Mouse (Mus musculus) gastrocnemius, adult 2 months (tissue): ENCODE measurements around the gene Ace3. TPM values are rescaled to one million over a fixed set of nuclear protein-coding genes. Genes with fewer than 3 reads are reported as not detected.

Experiments used
- DNase-seq: peaks from one replicate; pipeline ENCODE4 v3.0.0; 2022
- H3K27ac ChIP-seq: fragments of 200-600 bp; 2 replicates; pipeline ENCODE4 v1.8.1; 2022; ENCODE audit warnings: mild to moderate bottlenecking
- H3K4me3 ChIP-seq: fragments of 200-600 bp; 2 replicates; pipeline ENCODE4 v1.8.1; 2022; ENCODE audit warnings: mild to moderate bottlenecking, moderate library complexity
- CTCF ChIP-seq: fragments of 200-600 bp; IDR thresholded peaks from 2 replicates; pipeline ENCODE4 v1.8.1; 2022; ENCODE audit warnings: antibody characterized with exemption, mild to moderate bottlenecking, moderate library complexity
- intact Hi-C: fragments of 180-260 bp; cut with DNase I; formaldehyde crosslinking; loops from one replicate; pipeline ENCODE4 v1.15.1; 2025
- total RNA-seq, 2 experiments: library from RNA; stranded (reverse); gene quantifications; 2 replicates each; pipeline ENCODE4 v1.2.3; 2021

Gene Ace3
- total RNA-seq, 2 experiments from 2014 or later: not detected

DNA sequence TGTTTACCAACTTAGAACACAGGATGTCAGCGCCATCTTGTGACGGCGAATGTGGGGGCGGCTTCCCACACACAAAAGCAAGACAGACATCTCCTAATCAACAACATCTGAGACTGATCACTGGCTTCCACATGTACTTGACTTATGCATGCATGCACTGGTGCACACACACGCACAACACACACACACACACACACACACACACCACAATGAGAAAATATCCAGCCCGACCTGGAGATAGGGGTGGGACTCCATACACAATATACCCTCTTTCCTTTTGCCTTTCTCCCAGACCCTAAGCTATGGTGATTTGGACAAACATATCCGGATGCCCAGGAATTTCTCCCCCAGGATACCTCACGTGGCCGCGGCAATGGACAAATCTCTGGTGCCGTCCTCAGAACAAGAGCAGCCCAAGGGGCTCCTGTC, 39.0 kb downstream of the Ace3 start:
- DNase-seq: no peak
- Histone ChIP-seq H3K4me3 (peak overlapping the region; percentile 57), H3K27ac (peak overlapping the region; percentile 84)
- no peak for TF ChIP-seq CTCF
- intact Hi-C loops: no loop called here

DNA sequence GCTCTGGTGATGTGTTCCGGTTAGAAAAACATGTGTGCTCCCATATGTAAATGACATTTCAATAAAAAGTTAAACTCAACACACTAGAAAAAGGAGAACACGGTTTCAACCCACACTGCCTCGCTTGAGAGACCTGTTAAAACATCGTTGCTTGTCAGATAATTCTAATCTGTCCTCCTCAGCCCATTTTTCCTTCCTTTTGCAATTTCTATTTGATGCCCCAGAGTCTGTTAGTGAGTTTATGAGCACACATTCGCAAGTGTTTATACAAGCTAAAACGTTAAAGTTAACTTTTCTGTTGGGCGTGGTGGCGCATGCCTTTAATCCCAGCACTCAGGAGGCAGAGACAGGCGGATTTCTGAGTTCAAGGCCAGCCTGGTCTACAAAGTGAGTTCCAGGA, 40.5 kb downstream of the Ace3 start:
- H3K27ac ChIP-seq: no peak overlapping the region
- no peak for DNase-seq
- no peak for TF ChIP-seq CTCF
- H3K4me3 ChIP-seq: no peak overlapping the region
- intact Hi-C loops: loop anchor here (5.0 kb wide), 1 partner anchor 42 kb away; no protein-coding TSS in a partner anchor

DNA sequence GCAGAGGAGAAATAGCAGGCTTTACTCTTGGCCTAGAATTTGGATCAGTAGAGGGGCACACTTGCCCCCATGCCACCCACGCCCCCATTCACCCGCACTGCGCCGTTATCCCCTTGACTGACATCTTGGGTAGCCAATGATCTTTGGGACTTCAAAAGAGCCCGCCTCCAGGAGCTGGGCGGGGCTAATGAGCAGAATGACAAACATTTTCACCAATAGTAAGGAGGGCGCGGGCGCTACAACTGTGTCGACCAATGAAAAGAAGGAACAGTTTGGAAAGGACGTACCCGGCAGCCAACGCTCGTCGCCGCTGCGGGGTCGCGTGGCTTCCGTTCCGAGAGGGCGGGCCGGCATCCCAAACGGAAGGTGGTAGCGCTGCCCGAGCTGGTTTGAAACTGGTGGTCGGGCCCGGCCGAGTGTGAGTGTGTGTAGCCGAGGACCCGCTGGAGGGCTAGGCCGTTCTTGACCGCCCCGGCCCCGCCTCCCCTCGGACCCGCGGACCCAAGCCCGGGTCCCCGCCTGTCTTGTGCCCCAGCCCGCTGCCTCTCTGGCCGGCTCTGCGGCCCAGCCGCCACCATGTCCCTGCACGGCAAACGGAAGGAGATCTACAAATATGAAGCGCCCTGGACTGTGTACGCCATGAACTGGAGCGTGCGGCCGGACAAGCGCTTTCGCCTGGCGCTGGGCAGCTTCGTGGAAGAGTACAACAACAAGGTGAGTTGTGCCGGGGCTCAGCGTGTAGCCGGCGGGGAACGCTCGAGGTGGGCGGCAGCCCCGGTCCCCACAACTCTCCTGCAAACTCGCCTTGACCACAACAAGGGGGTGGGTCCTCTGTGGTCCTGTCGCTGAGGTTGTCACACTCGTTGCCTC, 42.3 kb downstream of the Ace3 start, which contains the start of gene Dcaf7:
Gene Dcaf7, plus strand, starts transcription at position 325 of the 870 bp plus-strand sequence.
- intact Hi-C loops: loop anchor here (5.0 kb wide), 1 partner anchor 41 kb away; no protein-coding TSS in a partner anchor
- H3K27ac ChIP-seq: peak within 1 kb of the TSS; percentile 93
- TF ChIP-seq CTCF: no peak
- DNase-seq: peak; percentile 97
- H3K4me3 ChIP-seq: peak within 1 kb of the TSS; percentile 99

DNA sequence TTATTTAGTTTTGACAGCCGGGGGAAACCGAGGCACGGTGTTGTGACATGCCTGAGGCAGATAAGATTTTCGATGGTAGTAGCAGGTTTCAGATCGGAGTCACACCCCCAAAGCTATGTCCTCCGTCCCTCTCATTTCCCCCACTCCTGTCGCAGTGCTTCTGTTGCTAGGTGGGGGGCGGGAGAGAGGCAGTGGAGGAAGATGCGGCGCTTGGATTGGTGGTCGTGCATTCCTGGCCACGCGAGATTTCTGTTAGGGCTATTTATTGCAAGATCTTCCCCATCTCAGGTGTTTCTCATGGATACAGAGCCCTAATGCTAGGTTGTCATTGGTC, 42.9 kb downstream of the Ace3 start:
- no peak for TF ChIP-seq CTCF
- Histone ChIP-seq H3K27ac (peak overlapping the region; percentile 93), H3K4me3 (peak overlapping the region; percentile 99)
- intact Hi-C loops: loop anchor here (5.0 kb wide), 1 partner anchor 40 kb away; no protein-coding TSS in a partner anchor
- no peak for DNase-seq

DNA sequence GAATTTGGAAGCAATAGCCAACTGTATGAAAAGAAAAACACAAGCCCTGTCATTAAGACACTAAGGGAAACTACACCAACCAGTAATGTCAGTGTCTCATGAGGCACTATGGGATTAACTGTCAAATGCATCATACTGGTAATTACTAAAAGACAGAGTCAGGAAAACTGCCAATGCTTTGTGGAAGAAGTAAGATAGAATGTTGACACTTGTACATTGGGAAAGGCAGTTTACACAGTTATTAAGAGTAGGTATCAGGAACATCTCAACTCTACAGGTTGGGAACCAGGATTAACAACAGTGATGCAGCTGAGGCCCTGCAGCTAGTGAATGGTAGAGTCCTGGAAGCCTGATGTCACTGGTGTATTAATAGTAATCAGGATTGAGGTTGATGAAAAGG, 49.9 kb downstream of the Ace3 start:
- Histone ChIP-seq H3K27ac (no peak overlapping the region), H3K4me3 (no peak overlapping the region)
- DNase-seq: no peak
- no peak for TF ChIP-seq CTCF
- intact Hi-C loops: no loop called here

DNA sequence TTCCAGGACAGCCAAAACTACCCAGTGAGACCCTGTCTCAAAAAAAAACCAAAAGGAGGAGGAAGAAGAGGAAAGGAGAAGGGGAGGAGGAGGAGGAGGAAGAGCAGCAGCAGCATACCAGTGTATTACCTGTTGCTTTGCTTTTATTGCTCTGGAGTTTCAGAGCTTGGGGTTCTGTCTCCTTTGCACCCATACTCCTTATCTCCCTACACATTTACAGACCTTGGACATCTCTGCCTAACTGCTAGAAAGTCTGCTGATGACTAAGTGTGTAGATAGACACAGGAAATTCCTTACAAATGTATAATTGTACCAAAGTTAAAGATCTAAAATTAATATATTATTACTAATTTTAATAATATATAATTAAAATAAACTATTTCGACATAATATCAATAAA, 50.8 kb downstream of the Ace3 start:
- DNase-seq: no peak
- TF ChIP-seq CTCF: no peak
- intact Hi-C loops: no loop called here
- Histone ChIP-seq H3K4me3 (no peak overlapping the region), H3K27ac (no peak overlapping the region)

DNA sequence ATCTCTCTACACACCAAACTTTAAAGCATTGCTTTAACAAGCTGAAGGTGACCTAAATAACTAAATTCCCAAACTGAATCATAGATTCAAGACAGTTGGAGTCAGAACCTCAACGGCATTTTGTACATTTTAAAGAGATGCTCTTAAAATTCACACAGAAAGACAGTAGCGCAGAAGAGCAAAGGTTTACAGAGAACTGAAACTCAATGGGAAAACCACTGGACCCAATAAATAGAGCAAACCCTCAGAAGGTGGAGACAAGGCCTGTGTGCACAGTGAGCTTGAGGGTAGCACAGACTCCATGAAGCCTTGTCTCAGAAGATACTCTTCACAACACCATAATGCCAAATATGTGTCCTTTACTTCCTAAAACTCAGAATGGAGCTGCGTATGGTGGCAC, 51.3 kb downstream of the Ace3 start:
- Histone ChIP-seq H3K27ac (no peak overlapping the region), H3K4me3 (no peak overlapping the region)
- TF ChIP-seq CTCF: no peak
- DNase-seq: no peak
- intact Hi-C loops: no loop called here

DNA sequence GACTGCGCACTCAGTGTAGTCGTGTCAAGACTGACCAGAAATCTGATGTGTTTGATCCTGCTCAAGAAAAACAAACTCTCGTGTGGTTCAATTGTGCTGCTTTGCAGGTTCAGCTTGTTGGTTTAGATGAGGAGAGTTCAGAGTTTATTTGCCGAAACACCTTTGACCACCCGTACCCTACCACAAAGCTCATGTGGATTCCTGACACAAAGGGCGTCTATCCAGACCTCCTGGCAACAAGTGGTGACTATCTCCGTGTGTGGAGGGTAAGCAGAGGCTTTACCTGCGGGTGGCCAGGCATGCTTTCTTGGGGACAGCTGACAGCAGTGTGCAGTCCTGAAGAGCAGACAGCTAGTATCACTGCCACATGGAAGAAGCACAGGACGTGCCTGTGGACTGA, 52.1 kb downstream of the Ace3 start:
- intact Hi-C loops: no loop called here
- Histone ChIP-seq H3K27ac (no peak overlapping the region), H3K4me3 (no peak overlapping the region)
- no peak for TF ChIP-seq CTCF
- DNase-seq: no peak

DNA sequence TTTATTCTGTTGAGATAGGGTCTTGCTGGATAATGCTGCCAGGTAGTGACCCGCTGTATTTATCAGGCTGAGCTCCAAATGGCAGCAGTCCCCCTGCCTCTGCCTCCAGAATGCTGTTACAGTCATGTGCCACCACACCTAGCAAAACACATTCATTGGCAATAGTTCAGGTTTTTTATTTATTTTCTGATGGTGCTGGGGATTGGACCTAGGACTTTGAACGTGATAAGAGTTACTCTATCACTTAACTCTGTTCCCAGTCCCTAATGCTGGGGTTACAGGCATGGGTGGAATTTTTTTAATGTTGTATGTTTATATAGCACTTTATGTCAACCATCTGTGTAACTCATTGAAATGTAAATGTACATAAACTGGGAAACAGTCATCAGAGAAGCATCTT, 59.4 kb downstream of the Ace3 start:
- intact Hi-C loops: no loop called here

DNA sequence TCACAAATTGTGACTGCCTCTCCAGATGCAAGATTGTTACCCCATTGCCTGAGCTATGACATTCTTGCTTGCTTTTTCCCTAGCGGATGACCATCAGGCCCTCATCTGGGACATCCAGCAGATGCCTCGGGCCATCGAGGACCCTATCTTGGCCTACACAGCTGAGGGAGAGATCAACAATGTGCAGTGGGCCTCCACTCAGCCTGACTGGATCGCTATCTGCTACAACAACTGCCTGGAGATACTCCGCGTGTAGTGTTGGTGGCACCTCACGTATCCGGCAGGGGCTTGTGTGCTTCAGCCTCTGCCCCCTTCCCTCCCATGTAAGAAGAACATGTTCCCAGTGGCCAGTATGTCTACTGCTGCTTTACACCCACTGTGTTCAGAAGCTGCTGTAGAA, 60.1 kb downstream of the Ace3 start:
- TF ChIP-seq CTCF: no peak
- Histone ChIP-seq H3K27ac (no peak overlapping the region), H3K4me3 (no peak overlapping the region)
- intact Hi-C loops: no loop called here
- DNase-seq: no peak

More for the DNA sequence above, 59.4 kb downstream of the Ace3 start:
- no peak for DNase-seq
- no peak for TF ChIP-seq CTCF
- Histone ChIP-seq H3K27ac (no peak overlapping the region), H3K4me3 (no peak overlapping the region)

Other genes starting within 250 kb of the Ace3 start
- gene Cyb561, start 41.3 kb upstream of the Ace3 start, total RNA-seq: 1 to 10 TPM; 3.9 to 4.7 TPM
- gene Ace, start 26.7 kb upstream of the Ace3 start, total RNA-seq: 10 to 100 TPM; 18.4 to 24.6 TPM
- not detected for gene Kcnh6, start 13.4 kb downstream of the Ace3 start, total RNA-seq
- gene Dcaf7, start 42.2 kb downstream of the Ace3 start, total RNA-seq: 10 to 100 TPM; 23.9 to 28.2 TPM
- gene Taco1, start 71.4 kb downstream of the Ace3 start, total RNA-seq: 10 to 100 TPM; 33.5 to 50.1 TPM
- gene Map3k3, start 89.9 kb downstream of the Ace3 start, total RNA-seq: 10 to 100 TPM; 23.2 to 25.7 TPM
- not detected for gene Gm10840, start 166.2 kb downstream of the Ace3 start, total RNA-seq
- gene Limd2, start 166.2 kb downstream of the Ace3 start, total RNA-seq: 1 to 10 TPM; 1.3 to 1.7 TPM
- 10 to 100 TPM; 10.0 to 10.5 TPM for gene Strada, start 207.5 kb downstream of the Ace3 start, total RNA-seq
- gene Ccdc47, start 221.7 kb downstream of the Ace3 start, total RNA-seq: 10 to 100 TPM; 68.3 to 78.9 TPM
- gene Ddx42, start 222.3 kb downstream of the Ace3 start, total RNA-seq: 10 to 100 TPM; 24.3 to 24.7 TPM